Mouse (Mus musculus): ENCODE measurements around the gene Ick.

DNA sequence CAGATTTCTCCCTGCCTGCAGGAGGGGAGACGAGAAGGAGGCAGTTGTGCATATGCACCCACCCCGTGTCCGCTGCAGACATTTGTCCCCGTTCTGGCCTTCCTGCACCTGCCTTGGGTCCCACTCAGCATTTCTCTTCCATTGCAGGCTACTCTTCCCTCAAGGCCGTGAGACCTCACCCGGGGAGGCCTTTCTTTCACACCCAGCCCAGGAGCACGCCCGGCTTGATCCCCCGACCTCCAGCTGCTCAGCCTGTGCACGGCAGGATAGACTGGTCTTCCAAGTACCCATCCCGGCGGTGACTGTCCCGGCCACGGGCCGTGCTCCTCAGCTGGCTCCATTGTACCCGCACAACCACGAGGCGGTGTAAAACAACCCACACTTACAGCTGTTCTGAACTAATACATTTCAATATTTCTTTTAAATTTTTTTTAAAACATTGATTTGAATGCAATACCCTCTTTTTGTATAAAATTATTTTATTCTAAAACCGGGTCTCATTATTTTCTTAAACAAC, 58.5 kb downstream of the Ick start:
- TF ChIP-seq POLR2A (IDR thresholded peaks at IDR 0.05; ENCODE audit: control insufficient read depth, low read depth, low read length) (no peak), CTCF (IDR thresholded peaks at IDR 0.05; ENCODE audit: control insufficient read depth, insufficient read depth, insufficient replicate concordance, low read depth, low read length) (no peak)
